Mouse (Mus musculus): ENCODE data around the gene Olfr1424. TPM values are rescaled to one million over a fixed set of nuclear protein-coding genes. Genes with fewer than 3 reads are reported as not detected.

Gene Olfr1424
- polyA plus RNA-seq, 1 experiment = not detected

GRCm38 (mm10) chr19:12025333-12025732 lies 37.1 kb downstream of the Olfr1424 start:
- H3K27ac ChIP-seq (ENCODE audit: insufficient read depth, low read length) = no peak overlapping the region
- no peak overlapping the region for H3K4me3 ChIP-seq (ENCODE audit: insufficient read depth, low read length)
- no peaks in the 10 kb centered on the region for H3K4me1 ChIP-seq (ENCODE audit: control insufficient read depth, insufficient read depth, low read length)
- no peak for TF ChIP-seq CTCF (IDR thresholded peaks at IDR 0.05; ENCODE audit: extremely low read depth, insufficient read depth, low read length)
- no peak for TF ChIP-seq POLR2A (IDR thresholded peaks at IDR 0.05; ENCODE audit: extremely low read depth, insufficient read depth, low read length)

- TF ChIP-seq CTCF (IDR thresholded peaks at IDR 0.05; ENCODE audit: extremely low read depth, insufficient read depth, low read length) = no peak
- no peak for TF ChIP-seq POLR2A (IDR thresholded peaks at IDR 0.05; ENCODE audit: extremely low read depth, insufficient read depth, low read length)
- Histone ChIP-seq H3K4me1 (ENCODE audit: control insufficient read depth, insufficient read depth, low read length) (no peaks in the 10 kb centered on the region), H3K27ac (ENCODE audit: insufficient read depth, low read length) (no peak overlapping the region), H3K4me3 (ENCODE audit: insufficient read depth, low read length) (no peak overlapping the region)
These were observed 38.3 kb downstream of the Olfr1424 start for GRCm38 (mm10) chr19:12024149-12024548.

- H3K4me3 ChIP-seq (ENCODE audit: insufficient read depth, low read length) = no peak overlapping the region
- H3K4me1 ChIP-seq (ENCODE audit: control insufficient read depth, insufficient read depth, low read length) = 0 out of 2 replicates have a peak, but pooled peaks cover 2% of the 10 kb centered on the region
- TF ChIP-seq CTCF (IDR thresholded peaks at IDR 0.05; ENCODE audit: extremely low read depth, insufficient read depth, low read length) = no peak
- no peak for TF ChIP-seq POLR2A (IDR thresholded peaks at IDR 0.05; ENCODE audit: extremely low read depth, insufficient read depth, low read length)
These were observed 46.3 kb downstream of the Olfr1424 start for GRCm38 (mm10) chr19:12016192-12016591.

GRCm38 (mm10) chr19:12015708-12016107 lies 46.8 kb downstream of the Olfr1424 start:
- Histone ChIP-seq H3K4me1 (ENCODE audit: control insufficient read depth, insufficient read depth, low read length) (0 out of 2 replicates have a peak, but pooled peaks cover 2% of the 10 kb centered on the region), H3K4me3 (ENCODE audit: insufficient read depth, low read length) (no peak overlapping the region), H3K27ac (ENCODE audit: insufficient read depth, low read length) (no peak overlapping the region)
- TF ChIP-seq POLR2A (IDR thresholded peaks at IDR 0.05; ENCODE audit: extremely low read depth, insufficient read depth, low read length) (no peak), CTCF (IDR thresholded peaks at IDR 0.05; ENCODE audit: extremely low read depth, insufficient read depth, low read length) (peak; percentile 26; the same call in 1 of the 2 replicates)

More at GRCm38 (mm10) chr19:12016192-12016591, 46.3 kb downstream of the Olfr1424 start:
- no peak overlapping the region for H3K27ac ChIP-seq (ENCODE audit: insufficient read depth, low read length)

GRCm38 (mm10) chr19:12013228-12013627 lies 49.3 kb downstream of the Olfr1424 start:
- no peak overlapping the region for H3K27ac ChIP-seq (ENCODE audit: insufficient read depth, low read length)

GRCm38 (mm10) chr19:12012615-12013014 lies 49.9 kb downstream of the Olfr1424 start:
- H3K4me1 ChIP-seq (ENCODE audit: control insufficient read depth, insufficient read depth, low read length) = 0 out of 2 replicates have a peak, but pooled peaks cover 2% of the 10 kb centered on the region
- H3K4me3 ChIP-seq (ENCODE audit: insufficient read depth, low read length) = peak overlapping the region; percentile 77
- no peak overlapping the region for H3K27ac ChIP-seq (ENCODE audit: insufficient read depth, low read length)
- TF ChIP-seq POLR2A (IDR thresholded peaks at IDR 0.05; ENCODE audit: extremely low read depth, insufficient read depth, low read length) = no peak
- TF ChIP-seq CTCF (IDR thresholded peaks at IDR 0.05; ENCODE audit: extremely low read depth, insufficient read depth, low read length) = no peak

More at GRCm38 (mm10) chr19:12013228-12013627, 49.3 kb downstream of the Olfr1424 start:
- TF ChIP-seq CTCF (IDR thresholded peaks at IDR 0.05; ENCODE audit: extremely low read depth, insufficient read depth, low read length) (no peak), POLR2A (IDR thresholded peaks at IDR 0.05; ENCODE audit: extremely low read depth, insufficient read depth, low read length) (no peak)
- Histone ChIP-seq H3K4me3 (ENCODE audit: insufficient read depth, low read length) (peak overlapping the region; percentile 11), H3K4me1 (ENCODE audit: control insufficient read depth, insufficient read depth, low read length) (0 out of 2 replicates have a peak, but pooled peaks cover 2% of the 10 kb centered on the region)

- peak overlapping the region; percentile 77 for H3K4me3 ChIP-seq (ENCODE audit: insufficient read depth, low read length)
- H3K27ac ChIP-seq (ENCODE audit: insufficient read depth, low read length) = no peak overlapping the region
- TF ChIP-seq CTCF (IDR thresholded peaks at IDR 0.05; ENCODE audit: extremely low read depth, insufficient read depth, low read length) = peak; percentile 43
- TF ChIP-seq POLR2A (IDR thresholded peaks at IDR 0.05; ENCODE audit: extremely low read depth, insufficient read depth, low read length) = no peak
- H3K4me1 ChIP-seq (ENCODE audit: control insufficient read depth, insufficient read depth, low read length) = 0 out of 2 replicates have a peak, but pooled peaks cover 2% of the 10 kb centered on the region
These were observed 50.6 kb downstream of the Olfr1424 start for GRCm38 (mm10) chr19:12011560-12012556.

GRCm38 (mm10) chr19:12010916-12011559 lies 51.4 kb downstream of the Olfr1424 start:
- Histone ChIP-seq H3K27ac (ENCODE audit: insufficient read depth, low read length) (no peak overlapping the region), H3K4me1 (ENCODE audit: control insufficient read depth, insufficient read depth, low read length) (0 out of 2 replicates have a peak, but pooled peaks cover 2% of the 10 kb centered on the region)
- no peak for TF ChIP-seq POLR2A (IDR thresholded peaks at IDR 0.05; ENCODE audit: extremely low read depth, insufficient read depth, low read length)
- TF ChIP-seq CTCF (IDR thresholded peaks at IDR 0.05; ENCODE audit: extremely low read depth, insufficient read depth, low read length) = no peak

GRCm38 (mm10) chr19:12010281-12010771 lies 52.2 kb downstream of the Olfr1424 start:
- no peak for TF ChIP-seq CTCF (IDR thresholded peaks at IDR 0.05; ENCODE audit: extremely low read depth, insufficient read depth, low read length)
- TF ChIP-seq POLR2A (IDR thresholded peaks at IDR 0.05; ENCODE audit: extremely low read depth, insufficient read depth, low read length) = no peak
- peak overlapping the region; percentile 34 for H3K27ac ChIP-seq (ENCODE audit: insufficient read depth, low read length)
- H3K4me1 ChIP-seq (ENCODE audit: control insufficient read depth, insufficient read depth, low read length) = 0 out of 2 replicates have a peak, but pooled peaks cover 2% of the 10 kb centered on the region
- H3K4me3 ChIP-seq (ENCODE audit: insufficient read depth, low read length) = peak overlapping the region; percentile 77

More at GRCm38 (mm10) chr19:12010916-12011559, 51.4 kb downstream of the Olfr1424 start:
- peak overlapping the region; percentile 77 for H3K4me3 ChIP-seq (ENCODE audit: insufficient read depth, low read length)

All from cortical plate, adult 2 months (tissue).